Mouse (Mus musculus): ENCODE data around the gene Nisch. TPM values are rescaled to one million over a fixed set of nuclear protein-coding genes. Genes with fewer than 3 reads are reported as not detected.

Gene Nisch
- polyA plus RNA-seq, 1 experiment: 195 TPM

DNA sequence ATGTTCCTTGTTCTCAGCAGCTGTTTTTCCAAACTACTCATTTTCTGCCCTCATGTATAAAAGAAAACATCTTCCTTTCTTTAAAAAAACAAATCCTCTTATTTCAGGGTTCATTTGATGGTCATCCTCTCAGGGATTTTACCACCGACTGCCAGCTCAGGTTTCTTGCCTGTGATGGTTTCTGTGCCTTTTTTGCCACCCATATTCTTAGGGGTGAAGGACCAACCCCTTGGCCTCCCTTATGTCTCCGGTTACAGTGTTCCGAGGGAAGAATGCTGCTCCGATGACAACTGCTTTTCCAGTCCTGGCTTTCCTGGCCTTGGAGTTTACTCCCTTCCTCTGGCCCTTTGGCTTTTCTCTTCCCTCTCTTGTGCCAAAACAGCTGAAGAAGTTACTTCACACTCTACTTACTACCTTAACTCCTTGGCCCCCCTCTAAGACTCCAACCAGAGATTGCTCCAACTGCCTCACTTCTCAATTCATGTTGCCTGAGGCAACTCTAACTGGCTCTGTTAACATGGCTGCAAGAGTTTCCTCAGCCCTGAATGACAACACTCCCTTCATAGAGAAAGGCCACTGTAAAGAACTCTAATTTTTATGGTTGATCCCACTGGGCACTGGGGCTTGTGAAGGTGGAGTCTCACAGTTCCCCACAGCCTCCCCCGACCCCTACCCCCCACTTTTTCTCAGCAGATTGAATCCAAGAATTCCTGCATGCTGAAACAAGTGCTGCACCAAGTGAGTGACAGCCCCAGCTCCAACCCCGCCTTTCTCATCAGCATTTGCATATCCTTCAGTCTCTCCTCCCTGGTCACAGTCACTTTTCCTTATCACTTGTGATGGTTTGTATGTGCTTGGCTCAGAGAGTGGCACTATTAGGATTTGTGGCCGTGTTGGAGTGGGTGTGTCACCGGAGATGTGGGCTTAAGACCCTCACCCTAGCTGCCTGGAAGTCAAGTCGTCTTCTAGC is 91.4 kb downstream of the Nisch start:
- TF ChIP-seq GATA1 (IDR thresholded peaks at IDR 0.05; ENCODE audit: low read length): no peak

Other genes with a start within 250 kb of the Nisch start
- gene Glt8d1, start 215.5 kb downstream of the Nisch start, polyA plus RNA-seq (2012): 3.8 and 5.6 TPM in 2 replicates
- 20.9 and 23.5 TPM in 2 replicates for gene Spcs1, start 215.3 kb downstream of the Nisch start, polyA plus RNA-seq (2012)
- 14.9 and 18.7 TPM in 2 replicates for gene Pbrm1, start 197.8 kb downstream of the Nisch start, polyA plus RNA-seq (2012)
- gene Gnl3, start 197.8 kb downstream of the Nisch start, polyA plus RNA-seq (2012): 18.9 and 25.4 TPM in 2 replicates
- gene Smim4, start 88.0 kb downstream of the Nisch start, polyA plus RNA-seq (2012): 122 and 131 TPM in 2 replicates
- 240 and 457 TPM in 2 replicates for gene Nt5dc2, start 85.9 kb downstream of the Nisch start, polyA plus RNA-seq (2012)
- gene Stab1, start 48.3 kb downstream of the Nisch start, polyA plus RNA-seq (2012): not detected in 2 replicates
- 0.12 TPM in 1 of 2 replicates, not detected in the other for gene Tnnc1, start 8.6 kb downstream of the Nisch start, polyA plus RNA-seq (2012)
- gene Sema3g, start 914 bp upstream of the Nisch start, polyA plus RNA-seq (2012): not detected in 2 replicates
- 2.5 and 4.5 TPM in 2 replicates for gene Phf7, start 34.4 kb upstream of the Nisch start, polyA plus RNA-seq (2012)
- gene Bap1, start 34.5 kb upstream of the Nisch start, polyA plus RNA-seq (2012): 75.3 and 75.5 TPM in 2 replicates
- gene Dnah1, start 107.0 kb upstream of the Nisch start, polyA plus RNA-seq (2012): not detected in 2 replicates
- 8.9 and 11.4 TPM in 2 replicates for gene Capn7, start 119.7 kb upstream of the Nisch start, polyA plus RNA-seq (2012)
- 0.15 TPM in 2 replicates for gene Sh3bp5, start 219.1 kb upstream of the Nisch start, polyA plus RNA-seq (2012)

Data from G1E-ER4 (cell line).